Mouse (Mus musculus) small intestine, adult 2 months (tissue): ENCODE data around the gene Cnfn.
A peak's percentile ranks its signal among the peaks of the same experiment; 100 is the strongest.

Source experiments
- CTCF ChIP-seq: fragments of 200-500 bp; IDR thresholded peaks from 2 replicates; pipeline ENCODE4 v1.5.1; 2012; ENCODE audit warnings: low read depth, mild to moderate bottlenecking, control low read depth, inconsistent platforms, low read length, moderate library complexity, mixed read lengths; ENCODE audit not compliant: insufficient replicate concordance, insufficient read length; ENCODE audit errors: extremely low read depth
- POLR2A ChIP-seq: fragments of 200-500 bp; IDR thresholded peaks from 2 replicates; pipeline ENCODE4 v1.6.1; 2012; ENCODE audit warnings: low read depth, mild to moderate bottlenecking, control low read depth, inconsistent platforms, low read length, moderate library complexity

DNA sequence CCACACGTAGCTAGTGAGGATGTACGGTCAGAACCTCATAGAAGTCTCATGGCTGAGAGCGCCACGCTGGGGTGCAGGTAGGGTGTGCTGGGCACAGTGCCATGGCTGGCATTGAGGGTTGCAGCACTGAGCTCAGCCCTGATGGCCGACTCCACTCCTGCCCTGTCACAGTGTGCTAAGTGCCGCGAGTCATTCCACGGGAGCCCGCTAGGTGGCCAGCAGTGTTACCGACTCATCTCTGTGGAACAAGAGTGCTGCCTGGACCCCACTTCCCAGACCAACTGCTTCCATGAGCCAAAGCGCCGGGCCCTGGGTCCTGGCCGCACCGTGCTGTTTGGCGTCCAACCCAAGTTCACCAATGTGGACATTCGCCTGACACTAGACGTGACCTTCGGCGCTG, 6.4 kb downstream of the Cnfn start:
- TF ChIP-seq POLR2A (no peak), CTCF (peak; percentile 17; the same call in 1 of the 2 replicates)
